Mouse (Mus musculus) forebrain, embryonic 12.5 days (tissue): ENCODE results near the gene Syt7. TPM values are rescaled to one million over a fixed set of nuclear protein-coding genes. Genes with fewer than 3 reads are reported as not detected.
A peak's percentile ranks its signal among the peaks of the same experiment; 100 is the strongest.

Experiments used
- ATAC-seq: fragments of 200-750 bp; cut with Nextera tagmentation; 2 replicates; pipeline ENCODE4 v1.8.0; 2017; ENCODE audit warnings: moderate TSS enrichment; ENCODE audit not compliant: low FRiP score
- H3K27ac ChIP-seq: fragments of 300-500 bp; sonication (generic); 2 replicates; pipeline ENCODE4 v1.5.1; 2016; ENCODE audit warnings: mild to moderate bottlenecking
- H3K27me3 ChIP-seq: fragments of 300-500 bp; sonication (generic); 2 replicates; pipeline ENCODE4 v1.6.1; 2016; ENCODE audit warnings: mild to moderate bottlenecking
- H3K36me3 ChIP-seq: fragments of 300-500 bp; sonication (generic); replicated peaks from 2 replicates; pipeline ENCODE4 v1.6.1; 2016; ENCODE audit warnings: mild to moderate bottlenecking
- H3K4me1 ChIP-seq: fragments of 300-500 bp; sonication (generic); 2 replicates; pipeline ENCODE4 v1.6.1; 2016
- H3K4me2 ChIP-seq: fragments of 300-500 bp; sonication (generic); 2 replicates; pipeline ENCODE4 v1.6.1; 2016; ENCODE audit warnings: mild to moderate bottlenecking, moderate library complexity
- H3K4me3 ChIP-seq: fragments of 300-500 bp; sonication (generic); replicated peaks from 2 replicates; pipeline ENCODE4 v1.5.1; 2016; ENCODE audit warnings: mild to moderate bottlenecking
- H3K9ac ChIP-seq: fragments of 300-500 bp; sonication (generic); 2 replicates; pipeline ENCODE4 v1.6.1; 2016; ENCODE audit warnings: mild to moderate bottlenecking
- H3K9me3 ChIP-seq: fragments of 300-500 bp; sonication (generic); 2 replicates; pipeline ENCODE4 v1.6.1; 2016
- WGBS: fragments of 180-500 bp; shearing (Covaris S2); methylation state at CpG from one replicate; pipeline ENCODE4 v1.1.7; 2016; 5-methylcytosine and 5-hydroxymethylcytosine counted together
- polyA plus RNA-seq: library from polyadenylated mRNA; unstranded; fragments of >200 nt; fragmentation: Nextera tagmentation; extraction: Ambion mirVana; gene quantifications from 2 replicates; pipeline ENCODE4 v1.2.1, GENCODE M21; 2016

The Syt7 gene
- polyA plus RNA-seq, 1 experiment from 2014 or later: 5.5 TPM

DNA sequence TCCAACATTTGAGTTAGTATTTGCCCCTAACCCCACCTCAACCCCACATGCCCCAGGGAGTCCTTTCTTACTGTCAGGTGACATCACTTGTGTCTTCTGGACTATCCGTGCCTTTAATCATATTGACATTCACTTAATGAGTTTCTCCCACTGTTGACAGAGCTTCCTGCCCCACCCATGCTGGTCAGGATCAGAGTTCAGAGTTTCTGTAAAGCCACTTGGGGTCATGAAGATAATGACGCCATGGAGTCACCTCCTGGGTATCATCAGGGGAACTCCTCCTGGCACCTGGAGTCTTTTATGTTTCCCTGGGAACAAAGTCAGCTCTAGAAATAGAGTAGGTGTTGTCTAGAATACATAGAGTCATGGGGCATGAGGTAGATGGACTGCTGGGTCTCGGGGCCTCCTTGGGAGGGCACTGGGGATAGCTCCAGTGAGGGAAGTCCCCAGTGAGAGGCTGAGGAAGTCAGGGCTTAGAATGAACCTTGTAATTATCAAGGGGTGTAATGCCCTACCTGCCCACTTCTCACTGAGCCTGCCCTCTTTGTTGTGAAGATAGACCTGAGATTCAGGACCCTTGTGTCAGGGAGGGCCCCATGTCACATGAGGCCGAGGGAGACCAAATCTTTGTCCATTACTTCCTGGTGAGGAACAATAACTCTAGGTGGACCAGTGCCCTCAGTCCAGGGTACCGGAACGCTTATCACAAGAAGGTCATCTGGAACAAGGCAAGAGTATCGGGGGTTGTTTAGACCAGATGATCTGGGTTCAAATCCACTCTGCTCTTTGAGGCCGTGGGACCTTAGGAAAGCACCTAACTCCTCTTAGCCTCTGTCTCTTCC, 29.6 kb upstream of the Syt7 start:
- 0 out of 2 replicates have a peak, but pooled peaks cover 6% of the 10 kb centered on the region for H3K27me3 ChIP-seq
- H3K4me3 ChIP-seq: no peak overlapping the region
- no peak overlapping the region for H3K27ac ChIP-seq
- no peak for ATAC-seq
- peaks cover 39% of the 10 kb centered on the region for H3K4me1 ChIP-seq
- H3K36me3 ChIP-seq: no peaks in the 10 kb centered on the region
- H3K4me2 ChIP-seq: no peak overlapping the region
- H3K9me3 ChIP-seq: no peaks in the 10 kb centered on the region
- no peak overlapping the region for H3K9ac ChIP-seq
- WGBS: 89% methylated on average over 8 of the region's 8 CpGs

DNA sequence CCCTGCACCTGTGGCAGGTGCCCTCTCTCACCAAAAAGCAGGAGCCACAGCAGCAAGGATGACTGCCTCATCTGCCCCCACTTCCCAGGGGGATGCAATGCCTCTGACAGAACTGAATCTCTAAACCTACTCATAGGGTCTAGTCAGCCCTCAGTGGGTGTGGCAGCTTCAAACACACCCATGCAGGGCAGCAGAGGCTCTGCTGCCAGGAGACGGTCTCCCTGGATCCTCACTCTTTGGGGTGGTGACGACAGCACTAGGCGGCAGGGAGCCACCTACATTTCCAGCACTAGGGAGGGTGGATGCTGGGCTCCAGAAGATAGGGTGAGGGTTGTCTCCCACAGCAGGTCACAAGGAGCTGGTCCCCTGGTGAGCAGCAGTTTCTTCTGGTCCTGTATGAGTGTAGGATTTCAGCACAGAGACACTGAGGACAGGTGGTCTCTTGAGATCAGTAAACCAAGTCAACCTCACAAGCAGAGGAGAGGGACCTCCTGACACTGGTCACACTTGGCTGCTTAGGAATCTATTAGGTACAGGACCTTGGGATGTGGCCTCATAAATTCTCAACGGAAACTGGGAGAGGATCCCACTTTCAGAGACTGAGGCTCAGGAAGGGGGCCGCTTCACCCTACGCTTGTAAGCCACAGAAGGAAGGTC, 26.3 kb upstream of the Syt7 start:
- whole genome bisulfite sequencing: 75% methylated on average over 6 of the region's 6 CpGs
- H3K4me1 ChIP-seq: peaks cover 12% of the 10 kb centered on the region; the same call in 1 of the 2 replicates
- H3K4me3 ChIP-seq: no peak overlapping the region
- H3K9me3 ChIP-seq: no peaks in the 10 kb centered on the region
- ATAC-seq: no peak
- no peak overlapping the region for H3K27ac ChIP-seq
- 0 out of 2 replicates have a peak, but pooled peaks cover 6% of the 10 kb centered on the region for H3K27me3 ChIP-seq
- no peak overlapping the region for H3K4me2 ChIP-seq
- H3K9ac ChIP-seq: no peak overlapping the region
- H3K36me3 ChIP-seq: no peaks in the 10 kb centered on the region

DNA sequence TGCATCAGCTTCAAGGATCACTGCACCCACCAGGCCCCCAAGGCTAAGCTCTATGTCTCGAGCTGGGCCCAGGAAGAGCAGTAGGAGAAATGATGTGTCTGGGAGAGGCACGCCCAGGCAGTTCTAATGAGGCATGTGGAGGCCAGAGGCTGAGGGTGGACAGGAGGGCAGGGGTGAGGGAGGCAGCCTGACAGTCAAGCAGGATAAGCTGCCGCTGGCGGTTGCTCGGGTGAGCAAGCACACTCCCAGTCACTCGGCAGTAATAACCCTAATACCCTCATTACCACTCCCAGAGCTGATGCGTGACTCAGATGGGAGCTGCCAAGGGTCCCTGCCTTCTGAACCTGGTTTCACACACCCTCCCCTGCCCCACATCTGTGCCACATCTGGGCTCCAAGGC, 25.0 kb upstream of the Syt7 start:
- Histone ChIP-seq H3K4me3 (no peak overlapping the region), H3K27ac (no peak overlapping the region), H3K27me3 (0 out of 2 replicates have a peak, but pooled peaks cover 6% of the 10 kb centered on the region), H3K9me3 (no peaks in the 10 kb centered on the region), H3K4me2 (no peak overlapping the region), H3K36me3 (no peaks in the 10 kb centered on the region), H3K4me1 (peaks cover 10% of the 10 kb centered on the region; the same call in 1 of the 2 replicates), H3K9ac (no peak overlapping the region)
- WGBS: 13% methylated on average over 7 of the region's 7 CpGs
- ATAC-seq: 0 out of 2 replicates have a peak, but pooled peaks have one; percentile 17

DNA sequence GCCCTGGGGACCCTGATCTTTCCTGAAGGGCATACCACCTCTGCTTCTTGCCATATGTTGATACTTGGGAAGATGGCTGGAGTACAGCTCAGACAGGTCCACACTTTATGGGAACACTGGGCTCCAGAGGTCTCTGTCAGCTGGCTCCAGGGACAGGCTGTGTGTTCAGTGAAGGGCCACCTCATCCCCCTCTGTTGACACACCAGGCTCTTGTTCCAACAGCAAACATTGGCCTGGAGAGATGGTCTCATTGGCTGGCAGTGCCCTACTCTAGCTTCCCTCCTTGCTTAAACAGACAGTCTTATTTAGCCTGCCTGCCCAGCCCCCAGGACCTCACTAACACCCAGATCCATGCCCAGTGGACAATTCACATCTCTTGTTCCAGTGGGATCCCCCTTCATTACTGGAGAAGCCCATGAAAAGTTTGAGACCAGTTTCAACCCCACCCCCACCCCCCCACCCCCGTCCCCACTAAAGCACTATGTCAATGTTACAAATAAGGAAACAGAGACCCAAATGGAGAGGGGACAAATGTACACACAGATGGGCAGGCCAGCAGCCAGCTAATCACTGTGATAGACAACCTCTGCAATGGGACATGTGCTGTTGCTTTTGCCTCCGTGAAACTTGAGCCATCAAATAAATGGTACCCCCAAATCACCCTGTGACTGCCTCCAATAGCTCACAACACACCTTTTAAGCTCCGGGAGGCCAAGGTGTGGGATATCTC, 22.6 kb upstream of the Syt7 start:
- no peak for ATAC-seq
- no peak overlapping the region for H3K4me3 ChIP-seq
- H3K36me3 ChIP-seq: no peaks in the 10 kb centered on the region
- H3K27ac ChIP-seq: no peak overlapping the region
- WGBS: 68% methylated on average over 3 of the region's 3 CpGs
- H3K4me2 ChIP-seq: no peak overlapping the region
- peaks cover 10% of the 10 kb centered on the region; the same call in 1 of the 2 replicates for H3K4me1 ChIP-seq
- H3K9me3 ChIP-seq: no peaks in the 10 kb centered on the region
- H3K27me3 ChIP-seq: 0 out of 2 replicates have a peak, but pooled peaks cover 6% of the 10 kb centered on the region
- H3K9ac ChIP-seq: no peak overlapping the region

DNA sequence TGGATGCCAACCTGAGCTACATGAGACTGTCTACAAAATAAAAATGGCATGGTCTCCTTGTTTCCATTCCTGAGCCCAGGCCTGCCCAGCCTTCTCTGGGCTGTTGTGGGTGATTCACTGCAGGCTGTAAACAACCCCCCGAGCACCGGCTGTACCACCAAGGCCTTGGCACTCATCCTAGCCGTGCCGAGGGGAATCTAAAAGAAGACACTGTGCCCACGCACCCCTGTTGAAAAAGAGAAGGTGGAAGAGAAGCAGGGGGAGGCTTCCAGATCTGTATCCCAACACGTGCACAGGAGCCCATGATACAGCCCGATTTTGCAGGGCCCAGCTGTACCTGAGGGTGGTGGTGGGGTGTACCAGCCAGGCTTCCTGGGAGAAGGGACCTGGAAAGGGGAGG, 21.1 kb upstream of the Syt7 start:
- H3K27ac ChIP-seq: no peak overlapping the region
- no peak overlapping the region for H3K4me3 ChIP-seq
- H3K4me2 ChIP-seq: no peak overlapping the region
- whole genome bisulfite sequencing: 89% methylated on average over 7 of the region's 7 CpGs
- H3K9ac ChIP-seq: no peak overlapping the region
- no peaks in the 10 kb centered on the region for H3K9me3 ChIP-seq
- H3K27me3 ChIP-seq: no peaks in the 10 kb centered on the region
- ATAC-seq: no peak
- peaks cover 10% of the 10 kb centered on the region; the same call in 1 of the 2 replicates for H3K4me1 ChIP-seq
- H3K36me3 ChIP-seq: no peaks in the 10 kb centered on the region

DNA sequence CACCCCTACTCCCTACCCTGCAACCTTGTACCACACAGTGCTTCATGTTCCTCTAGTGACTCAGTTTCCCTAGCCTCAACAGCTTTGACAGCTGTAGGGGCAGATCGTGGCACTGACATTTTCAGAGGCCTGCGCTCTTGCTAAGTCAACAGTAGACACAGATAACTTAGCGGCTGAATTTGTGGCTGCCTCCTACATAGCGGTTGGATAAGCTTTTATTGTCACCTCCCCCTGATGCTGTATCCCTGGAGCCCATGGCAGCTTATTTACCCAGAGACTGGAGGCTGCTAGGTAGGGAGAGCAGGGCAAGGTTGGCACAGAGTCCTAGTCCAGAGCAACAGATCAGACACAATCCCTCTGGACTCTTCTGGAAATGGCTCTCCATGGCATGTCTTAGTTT, 19.0 kb upstream of the Syt7 start:
- 89% methylated on average over 4 of the region's 4 CpGs for WGBS
- H3K27ac ChIP-seq: no peak overlapping the region
- no peak for ATAC-seq

DNA sequence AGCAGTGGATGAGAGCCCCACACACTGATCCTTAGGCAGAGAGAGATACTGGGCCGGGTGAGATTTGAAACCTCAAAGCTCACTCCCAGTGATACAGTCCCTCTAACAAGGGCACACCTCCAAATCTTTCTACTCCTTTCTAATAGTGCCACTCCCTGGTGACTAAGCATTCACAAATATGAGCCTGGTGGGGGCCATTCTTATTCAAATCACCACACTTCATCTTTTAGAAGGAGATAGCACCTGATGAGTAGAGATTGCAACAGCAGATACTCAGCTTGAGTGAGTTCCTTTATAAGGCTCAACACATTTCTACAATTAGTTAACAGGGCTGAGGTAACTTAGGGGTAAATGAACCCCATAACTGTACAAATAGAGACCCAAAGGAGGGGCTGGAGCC, 15.7 kb upstream of the Syt7 start:
- Histone ChIP-seq H3K4me1 (no peaks in the 10 kb centered on the region), H3K9me3 (no peaks in the 10 kb centered on the region), H3K27me3 (no peaks in the 10 kb centered on the region; the same call in none of the 2 replicates), H3K4me2 (no peak overlapping the region), H3K4me3 (no peak overlapping the region), H3K9ac (no peak overlapping the region), H3K36me3 (no peaks in the 10 kb centered on the region), H3K27ac (no peak overlapping the region)
- no peak for ATAC-seq
- WGBS: 64% methylated on average over 1 of the region's 1 CpGs

More for the DNA sequence above, 19.0 kb upstream of the Syt7 start:
- no peaks in the 10 kb centered on the region for H3K4me1 ChIP-seq
- no peak overlapping the region for H3K4me2 ChIP-seq
- H3K4me3 ChIP-seq: no peak overlapping the region
- no peaks in the 10 kb centered on the region for H3K36me3 ChIP-seq
- no peak overlapping the region for H3K9ac ChIP-seq
- H3K9me3 ChIP-seq: no peaks in the 10 kb centered on the region
- H3K27me3 ChIP-seq: no peaks in the 10 kb centered on the region; the same call in 1 of the 2 replicates

DNA sequence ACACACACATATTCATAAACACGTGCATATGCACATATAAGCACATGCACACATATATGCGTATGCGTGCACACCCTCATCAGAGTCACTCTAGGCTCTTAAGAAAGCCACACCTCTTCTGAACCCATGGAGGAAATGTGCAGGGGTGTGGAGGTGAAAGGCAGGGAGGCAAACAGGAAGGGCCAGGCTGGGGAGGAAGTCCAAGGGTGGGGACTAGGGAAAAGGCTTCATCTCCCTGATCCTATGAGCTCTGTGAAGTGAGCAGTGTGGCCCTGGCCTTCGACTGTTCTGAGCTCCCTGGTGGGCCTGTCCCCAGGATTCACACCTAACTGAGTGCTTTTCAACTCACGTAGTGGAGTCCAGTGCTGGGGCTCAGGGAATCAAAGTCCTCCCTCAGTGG, 13.6 kb upstream of the Syt7 start:
- Histone ChIP-seq H3K4me3 (no peak overlapping the region), H3K9ac (no peak overlapping the region), H3K27ac (no peak overlapping the region), H3K4me2 (no peak overlapping the region), H3K9me3 (no peaks in the 10 kb centered on the region), H3K27me3 (no peaks in the 10 kb centered on the region; the same call in none of the 2 replicates), H3K4me1 (no peaks in the 10 kb centered on the region), H3K36me3 (no peaks in the 10 kb centered on the region)
- ATAC-seq: no peak
- WGBS: 85% methylated on average over 5 of the region's 5 CpGs

DNA sequence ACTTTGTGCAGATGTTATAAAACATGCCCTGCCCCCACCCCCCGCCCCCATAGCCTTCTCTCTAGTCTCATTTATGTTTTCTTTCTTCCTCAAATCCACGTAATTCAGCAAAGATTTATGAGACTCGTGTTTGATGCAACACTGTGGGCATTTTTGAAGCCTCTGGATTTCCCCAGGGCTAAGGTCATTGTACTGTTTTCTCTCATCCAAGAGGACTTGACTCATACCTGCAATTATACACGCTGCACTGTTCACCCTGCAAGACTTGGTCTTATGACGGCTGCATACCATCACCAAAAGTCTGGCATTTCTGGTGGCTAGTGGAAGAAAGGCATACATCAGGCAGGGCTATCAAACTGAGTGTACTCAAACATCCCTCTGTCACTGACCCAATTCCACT, 8.9 kb upstream of the Syt7 start:
- no peaks in the 10 kb centered on the region; the same call in 1 of the 2 replicates for H3K4me1 ChIP-seq
- H3K4me3 ChIP-seq: no peak overlapping the region
- WGBS: 87% methylated on average over 5 of the region's 5 CpGs
- peaks cover 19% of the 10 kb centered on the region; the same call in 1 of the 2 replicates for H3K27me3 ChIP-seq
- H3K36me3 ChIP-seq: no peaks in the 10 kb centered on the region
- ATAC-seq: no peak
- no peaks in the 10 kb centered on the region for H3K9me3 ChIP-seq
- H3K4me2 ChIP-seq: no peak overlapping the region
- no peak overlapping the region for H3K27ac ChIP-seq
- no peak overlapping the region for H3K9ac ChIP-seq

DNA sequence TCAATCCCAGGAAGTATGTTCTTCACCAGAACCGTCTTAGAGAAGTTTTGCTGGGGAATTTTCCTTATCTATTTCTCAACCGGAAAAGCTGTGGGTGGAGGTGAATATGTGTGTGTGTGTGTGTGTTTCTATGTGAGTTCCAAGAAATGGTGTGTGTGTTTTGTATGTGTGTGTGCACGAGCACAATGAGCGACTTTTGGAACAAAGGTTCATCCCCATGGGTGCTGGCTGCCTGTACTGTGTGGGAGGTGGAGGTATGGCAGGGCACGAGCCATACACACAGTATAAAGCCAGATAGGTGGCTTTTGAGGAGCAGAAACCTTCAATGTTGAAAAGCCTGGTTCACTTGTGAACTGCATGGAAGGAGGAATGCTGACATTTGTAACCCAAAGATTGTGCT, 1.2 kb upstream of the Syt7 start:
- Histone ChIP-seq H3K36me3 (no peaks in the 10 kb centered on the region), H3K4me2 (no peak overlapping the region), H3K9ac (no peak overlapping the region), H3K4me3 (no peak overlapping the region), H3K9me3 (no peaks in the 10 kb centered on the region), H3K27ac (no peak overlapping the region), H3K27me3 (peaks cover 51% of the 10 kb centered on the region), H3K4me1 (peaks cover 28% of the 10 kb centered on the region)
- no peak for ATAC-seq
- WGBS: 76% methylated on average over 5 of the region's 5 CpGs

DNA sequence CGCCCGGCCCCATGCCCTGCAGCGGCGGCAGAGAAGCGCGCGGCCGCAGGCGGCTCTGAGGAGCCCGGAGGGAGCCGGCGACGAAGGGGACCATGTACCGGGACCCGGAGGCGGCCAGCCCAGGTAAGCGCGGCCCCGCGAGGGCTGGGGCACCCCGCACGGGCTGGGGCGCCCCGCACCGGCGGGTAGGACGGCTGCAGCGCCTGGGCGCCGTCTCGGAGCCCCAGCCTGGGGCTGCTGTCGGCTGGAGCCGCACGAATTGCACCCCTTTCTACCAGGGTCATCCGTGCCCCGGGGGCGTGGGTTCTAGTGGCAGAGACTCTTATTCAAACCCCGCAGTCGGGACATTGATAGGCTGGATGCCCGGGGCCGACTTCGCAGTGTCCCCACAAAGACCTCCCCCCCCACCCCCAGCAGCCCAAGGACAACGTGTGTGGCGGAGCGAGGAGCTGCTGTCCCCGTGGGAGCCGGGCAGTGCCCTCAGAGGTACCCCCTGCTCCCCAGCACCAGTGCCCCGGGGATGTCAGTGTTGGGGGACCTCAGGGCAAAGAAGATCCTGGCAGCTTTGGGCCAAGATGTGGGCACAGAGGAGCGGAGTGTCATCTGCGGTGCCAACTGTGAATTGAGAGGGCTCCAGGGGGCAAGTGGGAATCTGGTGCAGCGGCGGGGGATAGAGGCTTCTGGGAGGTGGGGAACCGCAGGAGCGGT, 655 bp downstream of the Syt7 start:
- H3K9me3 ChIP-seq: no peaks in the 10 kb centered on the region
- peak overlapping the region; percentile 76 for H3K4me3 ChIP-seq
- peak; percentile 68 for ATAC-seq
- peak overlapping the region; percentile 73 for H3K27ac ChIP-seq
- H3K36me3 ChIP-seq: no peaks in the 10 kb centered on the region
- H3K4me1 ChIP-seq: peaks cover 44% of the 10 kb centered on the region
- peaks cover 43% of the 10 kb centered on the region for H3K27me3 ChIP-seq
- under 1% methylated on average over 43 of the region's 54 CpGs for WGBS
- H3K9ac ChIP-seq: peak overlapping the region; percentile 80
- peak overlapping the region; percentile 75 for H3K4me2 ChIP-seq
